Mouse (Mus musculus): ENCODE measurements around the gene Chrna5.

- no peak for TF ChIP-seq CTCF (IDR thresholded peaks at IDR 0.05; ENCODE audit: low read depth)
- no peak for TF ChIP-seq EP300 (optimal IDR thresholded peaks at IDR 0.05)
Measured at GRCm38 (mm10) chr9:54961059-54961458, 19.6 kb upstream of the Chrna5 start.

All from stomach, postnatal 0 days (tissue).